Mouse (Mus musculus): ENCODE results near the gene Rbpjl. TPM values are rescaled to one million over a fixed set of nuclear protein-coding genes. Genes with fewer than 3 reads are reported as not detected.

The Rbpjl gene
- total RNA-seq, 1 experiment, result 0.04 TPM

DNA sequence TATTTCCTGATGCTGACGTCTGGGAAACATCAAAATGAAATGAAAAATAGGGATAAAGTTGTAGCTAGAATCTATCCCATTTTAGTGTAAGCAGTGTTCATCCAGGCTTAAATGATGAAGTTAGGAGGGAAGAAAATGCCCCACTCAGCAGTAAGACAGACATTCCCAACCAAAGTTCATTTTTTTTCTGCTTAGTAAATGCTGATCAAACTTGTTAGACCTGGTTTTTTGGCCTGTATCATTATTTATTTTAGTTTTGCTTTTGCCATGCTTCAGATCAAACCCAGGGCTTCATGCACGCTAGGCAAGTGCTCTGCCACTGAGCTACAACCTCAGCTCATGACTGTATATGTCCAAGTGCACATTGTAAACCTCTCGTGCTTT, 43.1 kb downstream of the Rbpjl start:
- in situ Hi-C loops (cut with MboI; ENCODE audit: low sequenced_read_pairs in 2 of 2, unreplicated experiment in 2 of 2), result no loop called here
- no peaks in the 10 kb centered on the region for H3K9me3 ChIP-seq (ENCODE audit: control insufficient read depth, insufficient read depth, low read depth, low read length)
- H3K9ac ChIP-seq (ENCODE audit: insufficient read depth, low read depth, low read length, poor library complexity, severe bottlenecking), result no peak overlapping the region

DNA sequence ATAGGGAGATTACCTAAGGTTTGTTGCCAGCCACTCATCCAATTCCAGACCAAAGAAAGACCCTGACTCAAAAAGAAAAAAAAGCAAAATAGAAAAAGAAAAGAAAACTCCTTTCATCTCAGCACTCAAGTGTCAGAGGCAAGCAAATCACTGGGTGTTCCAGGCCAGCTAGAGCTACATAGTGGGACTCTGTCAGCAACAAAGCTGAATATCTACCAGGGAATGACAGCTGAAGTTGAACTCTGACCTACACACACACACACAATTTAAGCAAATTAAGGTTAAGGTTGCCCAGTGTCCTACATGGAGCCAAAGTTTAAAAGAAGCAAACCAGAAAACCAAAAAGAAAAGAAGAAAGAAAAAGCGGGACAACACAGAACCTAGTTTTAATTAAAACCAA, 45.2 kb downstream of the Rbpjl start:
- peaks cover 6 to 20% of the 10 kb centered on the region in 2 experiments for H3K4me1 ChIP-seq (ENCODE audit: control insufficient read depth in 2 of 2, insufficient read depth in 2 of 2, low read length in 2 of 2, poor library complexity in 1 of 2)
- no peak for TF ChIP-seq CHD2 (IDR thresholded peaks at IDR 0.05; ENCODE audit: low read depth, low read length)
- no peak for TF ChIP-seq ZC3H11A (IDR thresholded peaks at IDR 0.05; ENCODE audit: borderline replicate concordance, low read depth, low read length)
- no peak for TF ChIP-seq ZNF384 (IDR thresholded peaks at IDR 0.05; ENCODE audit: low read depth, low read length)
- TF ChIP-seq MAFK (IDR thresholded peaks at IDR 0.05; ENCODE audit: insufficient read depth, low read depth, low read length), result no peak
- TF ChIP-seq HCFC1 (IDR thresholded peaks at IDR 0.05; ENCODE audit: borderline replicate concordance, insufficient read depth, low read length), result no peak

More for the DNA sequence above, 43.1 kb downstream of the Rbpjl start:
- H3K27ac ChIP-seq (ENCODE audit: insufficient read depth, low read depth, low read length, poor library complexity, severe bottlenecking), result no peak overlapping the region
- peaks cover 5 to 12% of the 10 kb centered on the region in 2 experiments for H3K4me1 ChIP-seq (ENCODE audit: control insufficient read depth in 2 of 2, insufficient read depth in 2 of 2, low read length in 2 of 2, poor library complexity in 1 of 2)
- H3K4me3 ChIP-seq (ENCODE audit: insufficient read depth in 1 of 2, low read depth in 1 of 2, low read length in 2 of 2, poor library complexity in 1 of 2, severe bottlenecking in 1 of 2), result no peak overlapping the region
- peaks cover 2% of the 10 kb centered on the region; the same call in 1 of the 2 replicates for H3K36me3 ChIP-seq (ENCODE audit: control insufficient read depth, insufficient read depth, low read length, poor library complexity, severe bottlenecking)
- TF ChIP-seq MAFK (IDR thresholded peaks at IDR 0.05; ENCODE audit: insufficient read depth, low read depth, low read length) (no peak), HCFC1 (IDR thresholded peaks at IDR 0.05; ENCODE audit: borderline replicate concordance, insufficient read depth, low read length) (no peak), ZNF384 (IDR thresholded peaks at IDR 0.05; ENCODE audit: low read depth, low read length) (no peak)
- no peak for DNase-seq (ENCODE audit: low read depth, low spot score)

DNA sequence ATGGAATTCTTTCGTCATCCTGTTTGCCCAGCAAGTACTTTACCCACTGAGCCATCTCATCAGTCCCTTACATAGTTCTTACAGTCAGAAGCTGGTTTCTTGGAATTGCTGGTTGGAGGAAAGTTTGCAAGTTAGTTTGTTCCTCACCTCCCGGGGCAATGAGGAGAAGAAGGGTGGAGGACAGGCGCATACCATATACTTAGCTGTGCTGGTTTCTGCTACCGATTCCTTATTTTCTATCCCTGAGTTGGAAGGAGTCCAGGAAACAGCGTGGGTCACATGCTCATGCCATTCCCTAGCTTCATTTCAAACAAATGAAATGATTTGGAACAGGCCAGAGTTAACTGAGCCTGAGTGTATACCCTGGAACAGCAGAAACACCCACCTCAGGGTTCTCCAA, 46.0 kb downstream of the Rbpjl start:
- Histone ChIP-seq H3K9me3 (ENCODE audit: control insufficient read depth, insufficient read depth, low read depth, low read length) (no peaks in the 10 kb centered on the region), H3K4me3 (ENCODE audit: insufficient read depth in 1 of 2, low read depth in 1 of 2, low read length in 2 of 2, poor library complexity in 1 of 2, severe bottlenecking in 1 of 2) (no peak overlapping the region), H3K4me1 (ENCODE audit: control insufficient read depth in 2 of 2, insufficient read depth in 2 of 2, low read length in 2 of 2, poor library complexity in 1 of 2) (peaks cover 4 to 19% of the 10 kb centered on the region in 2 experiments), H3K9ac (ENCODE audit: insufficient read depth, low read depth, low read length, poor library complexity, severe bottlenecking) (no peak overlapping the region), H3K27ac (ENCODE audit: insufficient read depth, low read depth, low read length, poor library complexity, severe bottlenecking) (no peak overlapping the region), H3K36me3 (ENCODE audit: control insufficient read depth, insufficient read depth, low read length, poor library complexity, severe bottlenecking) (no peaks in the 10 kb centered on the region)
- TF ChIP-seq CHD2 (IDR thresholded peaks at IDR 0.05; ENCODE audit: low read depth, low read length), result no peak
- TF ChIP-seq HCFC1 (IDR thresholded peaks at IDR 0.05; ENCODE audit: borderline replicate concordance, insufficient read depth, low read length), result no peak
- no peak for TF ChIP-seq MAFK (IDR thresholded peaks at IDR 0.05; ENCODE audit: insufficient read depth, low read depth, low read length)
- no peak for TF ChIP-seq ZNF384 (IDR thresholded peaks at IDR 0.05; ENCODE audit: low read depth, low read length)
- TF ChIP-seq ZC3H11A (IDR thresholded peaks at IDR 0.05; ENCODE audit: borderline replicate concordance, low read depth, low read length), result no peak
- in situ Hi-C loops (cut with MboI; ENCODE audit: low sequenced_read_pairs in 2 of 2, unreplicated experiment in 2 of 2), result no loop called here
- no peak for DNase-seq (ENCODE audit: low read depth, low spot score)

More for the DNA sequence above, 45.2 kb downstream of the Rbpjl start:
- DNase-seq (ENCODE audit: low read depth, low spot score), result no peak
- no peaks in the 10 kb centered on the region for H3K36me3 ChIP-seq (ENCODE audit: control insufficient read depth, insufficient read depth, low read length, poor library complexity, severe bottlenecking)
- no peak overlapping the region for H3K9ac ChIP-seq (ENCODE audit: insufficient read depth, low read depth, low read length, poor library complexity, severe bottlenecking)
- H3K9me3 ChIP-seq (ENCODE audit: control insufficient read depth, insufficient read depth, low read depth, low read length), result no peaks in the 10 kb centered on the region
- in situ Hi-C loops (cut with MboI; ENCODE audit: low sequenced_read_pairs in 2 of 2, unreplicated experiment in 2 of 2), result no loop called here
- H3K27ac ChIP-seq (ENCODE audit: insufficient read depth, low read depth, low read length, poor library complexity, severe bottlenecking), result no peak overlapping the region
- H3K4me3 ChIP-seq (ENCODE audit: insufficient read depth in 1 of 2, low read depth in 1 of 2, low read length in 2 of 2, poor library complexity in 1 of 2, severe bottlenecking in 1 of 2), result no peak overlapping the region

DNA sequence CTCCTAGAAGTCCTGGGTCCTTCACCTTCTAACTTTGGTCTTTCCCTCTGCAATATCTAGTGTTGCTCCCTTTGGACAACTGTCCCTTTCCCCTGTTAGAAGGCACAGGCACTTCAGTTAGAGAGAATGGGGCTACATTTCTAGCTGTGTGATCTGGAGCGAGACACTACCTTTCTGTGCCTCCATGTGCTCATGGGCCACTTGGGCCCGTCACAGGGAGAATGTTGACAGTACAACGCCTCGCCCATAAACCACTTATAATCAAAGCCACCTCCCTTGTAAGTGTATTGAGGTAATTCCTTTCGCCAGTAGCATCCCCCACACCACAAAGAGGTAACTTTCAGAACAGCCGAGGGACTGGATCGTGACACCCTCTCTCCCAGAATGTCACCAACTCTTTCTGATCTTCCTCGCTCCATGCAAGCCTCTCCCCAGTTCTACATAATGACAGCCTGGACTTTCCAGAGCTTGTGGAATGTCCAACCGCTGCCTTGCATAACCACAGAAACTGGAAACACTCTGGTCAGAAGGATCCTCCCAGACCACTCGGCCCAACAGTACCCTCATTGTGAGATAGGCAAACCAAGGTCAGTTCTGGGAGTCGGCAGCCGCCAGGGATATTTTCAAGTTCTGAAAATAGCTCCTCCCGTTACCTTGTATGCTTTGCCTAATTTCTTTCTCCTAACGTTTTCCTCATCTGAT, 46.6 kb downstream of the Rbpjl start:
- in situ Hi-C loops (cut with MboI; ENCODE audit: low sequenced_read_pairs in 2 of 2, unreplicated experiment in 2 of 2), result no loop called here
- H3K4me1 ChIP-seq (ENCODE audit: control insufficient read depth in 2 of 2, insufficient read depth in 2 of 2, low read length in 2 of 2, poor library complexity in 1 of 2), result peaks cover 4 to 19% of the 10 kb centered on the region in 2 experiments
- no peaks in the 10 kb centered on the region for H3K36me3 ChIP-seq (ENCODE audit: control insufficient read depth, insufficient read depth, low read length, poor library complexity, severe bottlenecking)
- H3K4me3 ChIP-seq (ENCODE audit: insufficient read depth in 1 of 2, low read depth in 1 of 2, low read length in 2 of 2, poor library complexity in 1 of 2, severe bottlenecking in 1 of 2), result no peak overlapping the region
- TF ChIP-seq MAFK (IDR thresholded peaks at IDR 0.05; ENCODE audit: insufficient read depth, low read depth, low read length), result no peak
- no peak for TF ChIP-seq HCFC1 (IDR thresholded peaks at IDR 0.05; ENCODE audit: borderline replicate concordance, insufficient read depth, low read length)
- no peak for TF ChIP-seq CHD2 (IDR thresholded peaks at IDR 0.05; ENCODE audit: low read depth, low read length)
- TF ChIP-seq ZC3H11A (IDR thresholded peaks at IDR 0.05; ENCODE audit: borderline replicate concordance, low read depth, low read length), result no peak
- no peak for TF ChIP-seq ZNF384 (IDR thresholded peaks at IDR 0.05; ENCODE audit: low read depth, low read length)
- no peak overlapping the region for H3K27ac ChIP-seq (ENCODE audit: insufficient read depth, low read depth, low read length, poor library complexity, severe bottlenecking)
- H3K9me3 ChIP-seq (ENCODE audit: control insufficient read depth, insufficient read depth, low read depth, low read length), result no peaks in the 10 kb centered on the region
- no peak overlapping the region for H3K9ac ChIP-seq (ENCODE audit: insufficient read depth, low read depth, low read length, poor library complexity, severe bottlenecking)
- no peak for DNase-seq (ENCODE audit: low read depth, low spot score)
